Mouse (Mus musculus): ENCODE data around the gene Adam29. TPM values are rescaled to one million over a fixed set of nuclear protein-coding genes. Genes with fewer than 3 reads are reported as not detected.

The Adam29 gene
- polyA plus RNA-seq (2012; ENCODE audit: insufficient read depth, insufficient read length, missing spikeins) = not detected in 2 replicates

- Histone ChIP-seq H3K4me1 (ENCODE audit: control insufficient read depth, insufficient read depth, low read length) (no peaks in the 10 kb centered on the region), H3K27ac (ENCODE audit: insufficient read depth, low read depth, low read length) (no peak within 1 kb of the TSS), H3K4me3 (ENCODE audit: insufficient read depth, low read length) (no peak within 1 kb of the TSS)
- no peak for TF ChIP-seq CTCF (IDR thresholded peaks at IDR 0.05; ENCODE audit: low read depth, low read length)
- TF ChIP-seq POLR2A (IDR thresholded peaks at IDR 0.05; ENCODE audit: borderline replicate concordance, low read depth, low read length) = no peak
These were observed at the start of gene Adam29 for GRCm38 (mm10) chr8:55906848-55907247. TSS of gene Adam29 (minus strand) at chr8:55906948.

DNA sequence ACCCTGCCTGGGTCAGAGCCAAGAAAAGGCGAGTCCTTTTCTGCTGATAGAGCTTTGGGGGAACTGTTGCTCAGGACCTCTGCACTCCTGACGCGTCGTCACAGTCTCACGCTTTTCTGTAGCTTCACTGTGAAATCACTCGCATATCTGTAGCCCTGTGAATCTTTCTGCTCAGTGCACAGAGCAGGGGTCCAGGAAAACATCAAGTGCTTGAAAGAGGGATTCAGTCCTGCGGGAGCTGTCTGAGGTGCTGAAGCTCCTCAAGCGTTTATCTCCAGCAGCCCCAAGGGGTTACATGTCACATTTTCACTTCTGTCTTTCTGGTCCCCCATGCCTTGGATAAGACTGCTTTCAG lies 33.8 kb upstream of the Adam29 start:
- Histone ChIP-seq H3K27ac (ENCODE audit: insufficient read depth, low read depth, low read length) (no peak overlapping the region), H3K4me1 (ENCODE audit: control insufficient read depth, insufficient read depth, low read length) (no peaks in the 10 kb centered on the region), H3K4me3 (ENCODE audit: insufficient read depth, low read length) (no peak overlapping the region)
- TF ChIP-seq POLR2A (IDR thresholded peaks at IDR 0.05; ENCODE audit: borderline replicate concordance, low read depth, low read length) = no peak
- no peak for TF ChIP-seq CTCF (IDR thresholded peaks at IDR 0.05; ENCODE audit: low read depth, low read length)

DNA sequence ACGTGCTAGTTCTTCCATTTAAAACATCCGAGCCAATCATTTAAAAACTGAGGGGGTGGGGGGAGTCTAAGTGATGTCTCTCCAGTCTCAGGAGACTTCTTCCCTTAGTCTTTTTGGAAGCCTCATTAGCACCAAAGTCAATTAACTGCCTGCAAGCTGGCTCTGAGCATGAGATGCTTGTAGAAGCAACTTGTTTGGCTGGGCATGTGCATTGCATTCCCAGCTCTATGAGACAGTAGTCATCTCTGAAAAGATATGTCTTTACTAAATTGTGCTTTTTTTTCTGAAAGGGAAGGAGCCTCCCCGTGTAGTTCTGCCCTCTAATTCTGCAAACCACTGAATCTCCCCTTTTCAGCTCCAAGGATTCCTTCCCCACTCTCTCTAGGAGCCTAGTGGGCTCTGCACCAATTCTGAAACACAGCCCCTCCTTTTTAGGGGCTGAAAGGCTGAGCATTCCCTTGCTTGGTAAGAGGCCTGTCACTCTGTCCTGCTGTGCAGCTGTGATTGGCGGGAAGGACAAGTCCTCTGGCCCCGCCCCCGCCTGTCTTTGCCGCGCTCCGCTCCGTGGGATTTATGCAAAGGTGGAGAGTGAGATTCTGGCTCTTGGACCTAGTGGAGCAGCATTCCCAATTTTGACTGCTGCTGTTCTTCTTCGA lies 33.2 kb upstream of the Adam29 start, which contains the start of gene Glra3:
Glra3 (plus strand) TSS at position 591 of the 656 bp plus-strand sequence.
- Histone ChIP-seq H3K4me3 (ENCODE audit: insufficient read depth, low read length) (no peak within 1 kb of the TSS), H3K4me1 (ENCODE audit: control insufficient read depth, insufficient read depth, low read length) (no peaks in the 10 kb centered on the region), H3K27ac (ENCODE audit: insufficient read depth, low read depth, low read length) (no peak within 1 kb of the TSS)
- TF ChIP-seq POLR2A (IDR thresholded peaks at IDR 0.05; ENCODE audit: borderline replicate concordance, low read depth, low read length) = no peak
- no peak for TF ChIP-seq CTCF (IDR thresholded peaks at IDR 0.05; ENCODE audit: low read depth, low read length)

Other genes with a start within 250 kb of the Adam29 start
- gene Glra3, start 33.5 kb upstream of the Adam29 start, polyA plus RNA-seq (2012; ENCODE audit: insufficient read depth, insufficient read length, missing spikeins) = 0.12 TPM in 1 of 2 replicates, not detected in the other